Mouse (Mus musculus) ES-E14 (cell line): ENCODE measurements at regions not wholly inside any gene's neighbourhood (a gene's known extent, or its start where the extent isn't known, plus 50 kb on each side); places are given as distances from the start of the nearest gene placed in this dataset.

Source experiments
- CHD2 ChIP-seq: IDR thresholded peaks from 2 replicates; pipeline ENCODE4 v1.6.1; 2014; ENCODE audit warnings: mild to moderate bottlenecking, low read depth, low read length, inconsistent platforms
- HCFC1 ChIP-seq: IDR thresholded peaks from 2 replicates; pipeline ENCODE4 v1.6.1; 2012; ENCODE audit warnings: low read length, inconsistent platforms, borderline replicate concordance; ENCODE audit not compliant: insufficient read depth
- ZC3H11A ChIP-seq: IDR thresholded peaks from 2 replicates; pipeline ENCODE4 v1.6.1; 2012; ENCODE audit warnings: low read depth, mild to moderate bottlenecking, inconsistent platforms, low read length, borderline replicate concordance
- ZNF384 ChIP-seq: IDR thresholded peaks from 2 replicates; pipeline ENCODE4 v1.6.1; 2012; ENCODE audit warnings: low read depth, low read length, inconsistent platforms

DNA sequence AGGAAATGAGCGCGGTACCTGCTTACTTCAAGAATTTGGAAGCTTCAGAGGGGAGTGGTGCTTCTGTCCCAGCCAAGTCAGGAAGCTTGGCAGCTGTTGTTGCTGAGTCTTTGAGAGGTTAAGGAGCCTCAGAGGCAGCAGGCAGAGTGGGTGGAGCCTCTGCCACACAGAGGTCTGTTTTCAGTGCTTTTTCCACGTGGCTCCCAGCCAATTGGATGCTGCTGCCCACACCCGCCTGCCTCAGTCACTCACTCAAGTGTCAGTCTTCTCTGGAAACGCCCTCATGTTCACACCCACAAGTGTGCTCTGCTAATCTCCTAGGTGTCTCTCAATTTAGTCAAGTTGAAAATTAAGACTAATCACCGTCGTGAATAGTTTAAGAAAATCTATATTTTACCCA lies 236.1 kb downstream of the Sec23ip start:
- no peak for TF ChIP-seq ZNF384
- TF ChIP-seq CHD2 = no peak
- no peak for TF ChIP-seq HCFC1
- TF ChIP-seq ZC3H11A = no peak
